Mouse (Mus musculus): ENCODE results near the gene Hoxb9.

The Hoxb9 gene

DNA sequence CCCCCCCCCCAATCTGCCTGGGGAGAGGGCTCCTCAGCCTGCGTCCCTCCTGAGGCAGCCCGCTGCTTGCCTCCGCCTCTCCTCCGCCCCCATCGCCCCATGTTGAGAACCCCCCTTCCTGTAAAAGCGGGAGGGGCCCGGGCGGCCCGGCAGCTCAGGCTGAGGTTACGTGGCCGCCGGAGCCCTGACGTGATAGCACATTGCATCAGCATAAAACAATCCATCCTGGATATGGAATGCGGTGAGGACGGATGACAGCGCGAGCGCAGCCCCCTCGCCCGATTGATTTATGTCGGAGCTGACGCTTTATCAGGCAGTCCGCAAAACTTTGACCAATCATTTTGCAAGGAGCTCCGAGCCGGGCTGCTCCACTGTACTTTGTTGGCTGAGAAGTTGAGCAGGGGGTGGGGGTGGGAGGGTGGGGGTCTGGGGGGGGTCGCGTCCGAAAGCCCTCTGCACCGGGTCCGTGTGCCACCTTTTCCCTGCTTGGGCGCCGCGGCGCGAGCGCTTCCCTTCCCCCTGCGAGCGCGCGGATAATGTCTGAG is at the start of gene Hoxb9:
TSS of gene Hoxb9 (plus strand) at position 462 of the 545 bp plus-strand sequence.
- no peak for DNase-seq (ENCODE audit: extremely low read depth, low read depth, low spot score)

DNA sequence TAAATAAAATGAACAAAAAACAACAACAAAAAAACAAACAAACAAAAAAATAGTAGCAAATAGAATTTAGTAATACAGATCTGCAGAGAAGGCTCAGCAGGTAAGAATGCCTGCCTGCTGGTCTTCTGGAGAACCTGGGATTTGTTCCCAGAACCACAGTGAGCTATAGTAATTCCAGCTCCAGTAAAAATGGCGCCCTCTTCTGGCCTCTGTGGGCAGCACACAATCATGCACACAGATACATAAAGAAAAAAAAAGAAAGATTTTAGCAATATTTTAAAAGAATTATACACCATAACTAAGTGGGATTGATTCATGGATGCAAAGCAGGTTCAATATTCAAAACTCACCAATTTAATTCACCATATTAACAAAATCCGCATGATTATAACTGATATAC is 47.4 kb upstream of the Hoxb9 start:
- DNase-seq (ENCODE audit: extremely low read depth, low read depth, low spot score): no peak

GRCm38 (mm10) chr11:96227676-96228075 is 43.6 kb upstream of the Hoxb9 start:
- no peak for DNase-seq (ENCODE audit: extremely low read depth, low read depth, low spot score)

GRCm38 (mm10) chr11:96234906-96235305 is 36.4 kb upstream of the Hoxb9 start:
- DNase-seq (ENCODE audit: extremely low read depth, low read depth, low spot score): no peak

DNA sequence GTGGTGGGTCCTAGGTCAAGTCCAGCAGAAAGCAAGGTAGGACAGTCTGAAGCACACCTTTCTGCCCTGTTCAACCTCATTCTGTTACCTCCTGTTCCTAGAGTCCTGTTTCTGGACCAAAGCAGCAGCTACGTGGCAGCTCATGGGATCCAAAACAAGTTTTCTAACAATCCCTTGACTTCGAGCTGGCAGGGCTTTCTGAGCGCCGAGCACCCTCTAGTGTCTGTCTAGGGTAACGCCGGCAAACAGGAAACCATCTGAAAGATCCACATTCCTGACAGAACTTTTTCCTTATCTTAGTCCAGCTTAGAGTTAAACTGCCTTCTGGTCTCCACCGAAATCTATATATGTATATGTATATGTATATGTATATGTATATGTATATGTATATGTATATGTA is 31.0 kb upstream of the Hoxb9 start:
- DNase-seq (ENCODE audit: extremely low read depth, low read depth, low spot score): no peak

GRCm38 (mm10) chr11:96250901-96251300 is 20.4 kb upstream of the Hoxb9 start:
- DNase-seq (ENCODE audit: extremely low read depth, low read depth, low spot score): no peak

DNA sequence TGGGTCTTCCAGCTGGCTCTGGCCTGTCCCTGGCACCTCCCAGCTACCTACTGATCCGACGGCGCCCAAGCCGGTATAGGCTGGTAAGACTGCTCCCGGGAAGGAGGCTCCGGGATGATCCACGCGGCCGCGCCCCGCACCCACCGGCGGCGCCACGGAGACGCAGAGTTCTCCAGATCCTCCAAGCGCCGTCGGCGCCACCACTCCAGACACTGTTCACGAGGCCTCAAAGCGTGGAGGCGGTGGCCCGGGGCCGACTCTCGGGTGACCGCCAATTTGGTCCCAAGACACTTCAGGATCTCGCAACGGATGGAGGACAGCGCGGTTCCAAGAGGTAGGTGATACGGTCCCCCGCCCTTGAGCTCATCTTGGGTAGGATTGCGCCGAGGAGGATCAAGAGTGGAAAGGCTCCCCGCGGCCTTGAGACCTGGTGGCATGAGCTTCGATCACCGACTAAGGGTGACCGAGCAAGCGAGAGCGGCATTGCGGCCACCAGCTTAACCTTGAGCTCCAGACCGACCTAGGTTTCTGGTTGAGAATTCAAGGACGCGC is 19.7 kb upstream of the Hoxb9 start:
- DNase-seq (ENCODE audit: extremely low read depth, low read depth, low spot score): no peak

DNA sequence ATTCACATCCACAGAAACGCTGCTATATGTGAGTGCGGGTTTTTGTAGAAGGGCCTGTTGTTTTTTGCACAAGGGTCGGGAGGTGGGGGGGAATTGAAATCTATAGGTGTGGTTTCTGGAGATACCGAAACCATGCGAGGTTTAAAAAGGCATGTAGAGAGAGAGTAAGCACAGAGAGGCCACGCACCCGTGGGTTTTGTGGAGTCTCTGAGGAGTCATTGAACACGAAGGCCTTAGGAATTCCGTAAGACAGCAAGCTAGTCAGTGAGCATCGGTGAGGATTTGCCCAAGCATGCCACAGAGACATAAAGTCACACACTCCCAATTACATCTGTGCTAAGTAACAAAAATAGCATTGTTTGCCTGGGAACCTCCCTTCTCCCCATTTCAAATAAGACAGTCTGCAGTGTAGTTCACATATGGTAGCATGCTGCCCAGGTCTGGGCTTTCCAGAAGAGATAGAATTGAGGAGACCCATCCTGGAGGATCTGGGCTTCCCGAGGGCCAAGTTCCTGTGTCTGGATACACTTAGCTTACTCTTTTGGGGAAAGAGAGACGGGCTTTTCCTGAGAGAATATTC is 18.6 kb upstream of the Hoxb9 start:
- no peak for DNase-seq (ENCODE audit: extremely low read depth, low read depth, low spot score)

DNA sequence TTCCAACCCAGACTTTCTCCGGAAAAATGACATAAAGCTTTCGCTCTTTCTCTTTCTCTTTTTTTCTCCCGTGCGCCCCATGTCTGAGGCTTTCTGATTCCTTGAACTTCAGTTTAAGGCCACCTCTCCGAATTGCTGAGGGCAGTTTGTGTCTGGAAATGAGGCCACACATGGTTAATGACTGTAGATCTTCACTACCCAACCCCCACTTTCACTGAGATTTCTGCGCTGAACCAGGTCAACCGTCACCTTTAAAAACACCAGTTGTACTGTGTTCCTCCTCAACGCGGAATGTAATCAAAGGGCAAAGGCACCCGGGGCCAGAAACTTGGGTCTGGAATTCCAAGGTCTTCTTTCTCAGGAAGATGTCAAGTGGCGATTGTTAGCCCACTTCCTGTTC is 17.0 kb upstream of the Hoxb9 start:
- no peak for DNase-seq (ENCODE audit: extremely low read depth, low read depth, low spot score)

DNA sequence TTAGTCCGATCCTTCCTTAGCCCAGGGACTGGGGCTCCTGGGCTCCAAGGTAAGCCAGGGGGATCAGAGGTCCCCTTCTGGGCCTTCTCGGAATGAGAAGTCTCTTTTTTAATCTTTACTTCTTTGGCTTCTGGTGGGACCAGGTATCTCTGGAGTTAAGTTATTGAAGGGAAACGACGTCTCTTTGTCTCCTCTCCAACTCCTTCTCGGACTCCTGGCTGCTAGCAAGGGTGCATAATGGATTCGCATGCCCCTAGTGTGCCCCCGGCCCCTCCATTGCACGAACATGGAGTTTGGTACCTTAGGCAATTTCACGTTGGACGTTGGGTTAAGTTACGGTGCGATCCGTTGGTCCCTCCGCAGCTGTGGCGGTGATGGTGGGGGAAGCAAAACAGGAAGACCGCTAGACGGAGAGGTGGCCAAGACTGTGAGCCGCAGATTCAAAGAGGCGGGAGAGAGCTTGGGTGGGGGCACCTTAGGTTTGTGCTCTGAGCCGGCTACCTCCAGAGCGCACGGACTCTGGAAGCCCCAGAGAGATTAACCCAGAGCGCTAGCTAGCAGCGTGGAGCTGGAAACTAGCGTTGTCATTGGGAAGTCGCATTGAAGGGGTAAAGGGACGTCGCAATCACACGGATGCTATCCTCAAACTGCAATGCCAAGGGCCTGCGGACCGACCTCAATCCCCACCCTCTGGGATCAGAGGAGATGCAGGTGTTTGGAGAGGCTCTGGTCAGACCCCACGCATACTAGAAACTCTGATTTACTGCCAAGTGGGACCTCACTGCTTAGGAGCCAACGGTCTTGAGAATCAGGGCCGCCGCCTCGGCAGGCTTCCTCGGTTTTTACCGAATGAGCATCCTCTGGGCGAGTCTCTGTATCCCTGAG is 15.9 kb upstream of the Hoxb9 start:
- DNase-seq (ENCODE audit: extremely low read depth, low read depth, low spot score): no peak

DNA sequence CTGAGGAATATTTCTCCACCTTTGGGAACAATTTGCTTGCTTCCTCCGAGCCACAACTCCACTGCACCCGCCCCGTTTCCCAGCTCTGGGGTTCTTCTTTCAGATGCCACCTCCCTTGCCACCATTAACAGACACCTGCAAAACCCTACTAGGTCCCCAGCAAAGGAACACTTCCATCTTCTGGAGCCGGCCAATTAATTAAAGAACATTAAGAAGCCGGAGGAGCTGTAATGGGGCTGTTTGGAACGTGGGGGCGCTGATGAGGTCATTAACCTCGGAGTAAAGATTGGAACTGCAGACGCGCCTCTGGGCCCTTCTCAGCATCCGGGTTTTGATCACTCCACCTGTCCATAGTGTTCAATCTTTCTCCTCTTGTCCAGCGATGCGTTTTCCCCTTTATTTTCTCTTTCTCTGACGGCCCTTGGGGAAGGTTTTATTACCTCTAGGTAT is 15.2 kb upstream of the Hoxb9 start:
- DNase-seq (ENCODE audit: extremely low read depth, low read depth, low spot score): no peak

GRCm38 (mm10) chr11:96257141-96257540 is 14.1 kb upstream of the Hoxb9 start:
- no peak for DNase-seq (ENCODE audit: extremely low read depth, low read depth, low spot score)

DNA sequence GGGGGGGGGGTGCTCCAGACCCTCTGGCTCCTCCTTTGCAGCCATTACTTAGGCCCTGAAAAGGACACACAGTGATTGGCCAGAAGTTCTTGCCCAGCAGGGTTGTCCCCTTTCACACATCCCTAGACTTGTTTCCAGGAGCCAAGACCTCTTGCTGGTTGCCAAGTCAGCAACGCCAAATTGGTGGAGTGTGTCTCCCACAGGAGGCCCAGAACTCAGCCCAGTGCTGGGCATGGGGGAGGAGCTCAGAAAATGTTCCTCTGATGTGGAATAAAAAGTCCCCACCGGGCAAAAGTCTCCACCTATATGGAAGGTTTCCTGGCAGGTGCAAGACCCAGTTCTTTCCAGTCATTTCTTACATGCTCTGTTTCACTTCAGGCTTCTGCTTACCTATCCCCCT is 12.2 kb upstream of the Hoxb9 start:
- DNase-seq (ENCODE audit: extremely low read depth, low read depth, low spot score): no peak

- DNase-seq (ENCODE audit: extremely low read depth, low read depth, low spot score): no peak
These were observed 11.7 kb upstream of the Hoxb9 start for GRCm38 (mm10) chr11:96259511-96259910.

DNA sequence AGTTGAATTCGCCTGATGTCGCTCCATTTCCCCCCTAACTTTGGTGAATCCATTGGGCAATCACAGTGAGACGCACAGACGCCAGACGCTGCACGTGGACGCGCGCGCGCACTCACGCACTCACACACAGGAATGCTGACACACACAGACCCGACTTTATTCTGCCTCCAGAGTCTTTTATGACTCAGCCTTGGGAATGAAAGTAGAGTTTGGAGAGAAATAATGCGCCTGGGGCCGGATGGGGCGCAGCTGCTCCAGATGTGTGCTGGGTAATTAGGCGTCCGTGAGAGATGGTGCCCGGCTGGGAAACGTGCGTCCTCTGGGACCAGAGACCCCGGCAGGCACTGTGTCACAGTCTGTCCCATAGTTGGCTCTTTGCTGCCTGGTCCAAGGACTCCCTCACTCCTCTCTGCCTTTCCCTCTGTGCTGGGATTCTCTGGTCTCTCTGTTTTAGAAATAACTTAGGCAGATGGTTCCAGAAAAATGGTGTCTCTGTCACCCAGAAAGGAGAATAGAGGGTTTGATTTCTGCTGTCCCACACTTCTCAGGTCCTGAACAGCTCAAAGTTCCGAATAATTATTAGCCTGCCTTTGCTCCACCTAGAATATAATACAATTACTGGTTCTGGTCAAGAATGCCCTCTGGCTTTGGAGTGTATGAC is 10.8 kb upstream of the Hoxb9 start:
- DNase-seq (ENCODE audit: extremely low read depth, low read depth, low spot score): no peak

- DNase-seq (ENCODE audit: extremely low read depth, low read depth, low spot score): no peak
These were observed 9.8 kb upstream of the Hoxb9 start for GRCm38 (mm10) chr11:96261323-96261890.

DNA sequence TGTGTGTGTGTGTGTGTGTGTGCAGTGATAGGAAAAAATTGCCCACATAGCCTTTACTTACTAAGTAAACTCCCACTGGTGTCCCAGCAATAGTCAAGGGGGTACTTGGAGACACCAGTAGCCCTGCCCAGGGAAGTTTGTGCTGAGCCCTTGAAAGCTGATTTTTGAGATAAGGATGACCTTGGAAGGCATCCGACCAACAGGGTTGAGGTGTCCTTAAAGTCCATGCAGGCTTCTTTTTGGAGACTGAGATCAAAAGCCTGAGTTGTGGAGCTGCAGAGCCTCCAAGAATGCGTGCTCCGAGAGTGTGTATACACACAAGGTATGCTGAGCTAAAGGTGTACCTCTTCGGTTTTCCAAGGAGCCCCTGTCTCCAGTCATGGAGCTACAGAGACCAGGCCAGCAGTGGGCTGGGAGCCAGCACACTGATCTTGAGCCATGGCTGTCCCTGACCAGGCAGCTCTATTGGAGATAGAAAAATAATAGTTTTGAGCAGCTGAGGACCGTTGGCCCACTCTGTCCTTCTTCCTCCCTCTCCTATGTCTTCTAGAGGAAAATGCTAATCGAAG is 8.9 kb upstream of the Hoxb9 start:
- no peak for DNase-seq (ENCODE audit: extremely low read depth, low read depth, low spot score)

- no peak for DNase-seq (ENCODE audit: extremely low read depth, low read depth, low spot score)
These were observed 7.4 kb upstream of the Hoxb9 start for GRCm38 (mm10) chr11:96263636-96264389.

- no peak for DNase-seq (ENCODE audit: extremely low read depth, low read depth, low spot score)
These were observed 6.8 kb upstream of the Hoxb9 start for GRCm38 (mm10) chr11:96264390-96265020.

DNA sequence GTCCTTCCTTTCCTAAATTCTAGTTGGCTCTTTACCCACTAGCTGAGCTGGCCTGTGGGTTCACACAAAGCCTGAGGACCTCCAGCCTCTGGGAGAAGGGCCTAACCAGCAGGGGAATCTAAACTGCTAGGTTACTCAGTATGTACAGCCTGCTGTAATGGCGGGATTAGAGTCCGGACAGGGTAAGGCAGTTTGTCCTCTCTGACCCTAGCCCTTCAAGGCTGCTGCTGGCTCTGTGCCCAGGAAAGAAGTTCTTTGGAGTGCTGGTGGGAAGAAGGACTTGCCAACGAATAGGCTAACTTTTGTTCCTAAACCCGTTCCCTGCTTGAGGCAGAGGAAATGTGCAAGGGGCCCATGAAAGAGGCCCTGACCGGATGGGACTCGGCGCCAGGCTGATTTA is 5.3 kb upstream of the Hoxb9 start:
- DNase-seq (ENCODE audit: extremely low read depth, low read depth, low spot score): no peak
